Mouse (Mus musculus) embryo, embryonic 9.5 days (tissue): Measurements from ENCODE around the gene Gm39566.
"Not testable (repeated sequence)": the region's sequence is repeated elsewhere in the genome, so short reads cannot be mapped to it uniquely, and the experiment has no call there.

Experiments used
- DNase-seq: peaks from one replicate; pipeline ENCODE4 v3.0.0-alpha.2; 2017; ENCODE audit errors: extremely low spot score

The Gm39566 gene

GRCm38 (mm10) chr11:69815155-69815554 is at the start of gene Gm39566:
Gene Gm39566, minus strand, starts transcription at chr11:69815298.
- no peak for DNase-seq

GRCm38 (mm10) chr11:69864138-69864860 is 49.2 kb upstream of the Gm39566 start:
- DNase-seq: no peak

GRCm38 (mm10) chr11:69863729-69864128 is 48.6 kb upstream of the Gm39566 start:
- DNase-seq: not testable (repeated sequence)

GRCm38 (mm10) chr11:69858113-69858998 is 43.3 kb upstream of the Gm39566 start, which contains the start of gene Tnk1:
Gene Tnk1, minus strand, starts transcription at chr11:69858730.
- DNase-seq: no peak

- peak; percentile 53 for DNase-seq
Measured at GRCm38 (mm10) chr11:69855347-69855746, 40.2 kb upstream of the Gm39566 start.

GRCm38 (mm10) chr11:69854680-69855079 is 39.6 kb upstream of the Gm39566 start:
- DNase-seq: no peak

GRCm38 (mm10) chr11:69853994-69854393 is 38.9 kb upstream of the Gm39566 start:
- DNase-seq: no peak

- DNase-seq: no peak
Measured at GRCm38 (mm10) chr11:69850754-69851153, 35.7 kb upstream of the Gm39566 start.

GRCm38 (mm10) chr11:69849884-69850283 is 34.8 kb upstream of the Gm39566 start:
- DNase-seq: no peak

GRCm38 (mm10) chr11:69849128-69849527 is 34.0 kb upstream of the Gm39566 start:
- no peak for DNase-seq

GRCm38 (mm10) chr11:69848021-69848420 is 32.9 kb upstream of the Gm39566 start:
- no peak for DNase-seq

GRCm38 (mm10) chr11:69846738-69847688 is 31.9 kb upstream of the Gm39566 start:
- DNase-seq: peak; percentile 35

GRCm38 (mm10) chr11:69846198-69846680 is 31.1 kb upstream of the Gm39566 start, which contains the start of gene Plscr3:
Gene Plscr3, plus strand, starts transcription at chr11:69846376.
- peak; percentile 96 for DNase-seq

- DNase-seq: no peak
Measured at GRCm38 (mm10) chr11:69838714-69839104, 23.6 kb upstream of the Gm39566 start.

- DNase-seq: peak; percentile 99
Measured at GRCm38 (mm10) chr11:69837952-69838713, 23.0 kb upstream of the Gm39566 start, which contains the start of gene Tmem256. Gene Tmem256, plus strand, starts transcription at chr11:69838514.

GRCm38 (mm10) chr11:69837604-69837951 is 22.5 kb upstream of the Gm39566 start, which contains the start of gene Nlgn2:
Gene Nlgn2, minus strand, starts transcription at chr11:69837784.
- no peak for DNase-seq

- peak; percentile 59 for DNase-seq
Measured at GRCm38 (mm10) chr11:69836703-69837576, 21.8 kb upstream of the Gm39566 start.

- peak; percentile 40 for DNase-seq
Measured at GRCm38 (mm10) chr11:69835966-69836335, 20.9 kb upstream of the Gm39566 start.

GRCm38 (mm10) chr11:69835326-69835965 is 20.3 kb upstream of the Gm39566 start:
- DNase-seq: peak; percentile 65
